Mouse (Mus musculus) kidney, postnatal 0 days (tissue): ENCODE measurements at regions not wholly inside any gene's neighbourhood (a gene's known extent, or its start where the extent isn't known, plus 50 kb on each side); places are given as distances from the start of the nearest gene placed in this dataset.
A peak's percentile ranks its signal among the peaks of the same experiment; 100 is the strongest.

Source experiments
- ATAC-seq: fragments of 200-750 bp; cut with Nextera tagmentation; replicated peaks from 2 replicates; pipeline ENCODE4 v1.8.0; 2017; ENCODE audit warnings: low read depth, moderate number of reproducible peaks, moderate TSS enrichment, moderate library complexity; ENCODE audit not compliant: low FRiP score
- DNase-seq: peaks from one replicate; pipeline ENCODE4 v3.0.0-alpha.2; 2016; ENCODE audit warnings: low spot score
- H3K27ac ChIP-seq: fragments of 300-500 bp; sonication (generic); 2 replicates; pipeline ENCODE4 v1.5.1; 2014; ENCODE audit warnings: mild to moderate bottlenecking
- H3K27me3 ChIP-seq: fragments of 300-500 bp; sonication (generic); 2 replicates; pipeline ENCODE4 v1.6.1; 2014; ENCODE audit warnings: low read length, mixed read lengths; ENCODE audit not compliant: insufficient read depth
- H3K36me3 ChIP-seq: fragments of 300-500 bp; sonication (generic); 2 replicates; pipeline ENCODE4 v1.6.1; 2014; ENCODE audit warnings: low read length, mixed read lengths; ENCODE audit not compliant: insufficient read depth
- H3K4me1 ChIP-seq: fragments of 300-500 bp; sonication (generic); replicated peaks from 2 replicates; pipeline ENCODE4 v1.6.1; 2014; ENCODE audit warnings: antibody characterized with exemption, low read length, mixed read lengths; ENCODE audit not compliant: insufficient read depth
- H3K4me2 ChIP-seq: fragments of 300-500 bp; sonication (generic); 2 replicates; pipeline ENCODE4 v1.6.1; 2014; ENCODE audit warnings: mild to moderate bottlenecking, low read length, moderate library complexity, mixed read lengths
- H3K4me3 ChIP-seq: fragments of 300-500 bp; sonication (generic); replicated peaks from 2 replicates; pipeline ENCODE4 v1.5.1; 2014; ENCODE audit warnings: low read depth, low read length
- H3K9ac ChIP-seq: fragments of 300-500 bp; sonication (generic); 2 replicates; pipeline ENCODE4 v1.6.1; 2014; ENCODE audit warnings: low read depth, low read length
- H3K9me3 ChIP-seq: fragments of 300-500 bp; sonication (generic); replicated peaks from 2 replicates; pipeline ENCODE4 v1.6.1; 2016; ENCODE audit warnings: low read length, inconsistent platforms, mixed read lengths
- CTCF ChIP-seq: IDR thresholded peaks from 2 replicates; pipeline ENCODE4 v1.5.1; 2016; ENCODE audit warnings: antibody characterized with exemption, low read depth, mild to moderate bottlenecking, moderate library complexity
- WGBS: fragments of 180-500 bp; shearing (Covaris S2); extraction: QIAGEN DNeasy Blood & Tissue Kit; methylation state at CpG from one replicate; pipeline ENCODE4 v1.1.7; 2014; 5-methylcytosine and 5-hydroxymethylcytosine counted together

GRCm38 (mm10) chr13:15366437-15366836 is 96.6 kb upstream of the Gli3 start:
- no peak overlapping the region for H3K9ac ChIP-seq
- TF ChIP-seq CTCF: no peak
- H3K36me3 ChIP-seq: no peaks in the 10 kb centered on the region
- ATAC-seq (no peak), DNase-seq (no peak)
- 92% methylated on average over 2 of the region's 2 CpGs for WGBS
- H3K9me3 ChIP-seq: no peaks in the 10 kb centered on the region
- H3K4me1 ChIP-seq: no peaks in the 10 kb centered on the region
- no peak overlapping the region for H3K4me3 ChIP-seq
- no peaks in the 10 kb centered on the region for H3K27me3 ChIP-seq
- no peak overlapping the region for H3K27ac ChIP-seq
- no peak overlapping the region for H3K4me2 ChIP-seq

DNA sequence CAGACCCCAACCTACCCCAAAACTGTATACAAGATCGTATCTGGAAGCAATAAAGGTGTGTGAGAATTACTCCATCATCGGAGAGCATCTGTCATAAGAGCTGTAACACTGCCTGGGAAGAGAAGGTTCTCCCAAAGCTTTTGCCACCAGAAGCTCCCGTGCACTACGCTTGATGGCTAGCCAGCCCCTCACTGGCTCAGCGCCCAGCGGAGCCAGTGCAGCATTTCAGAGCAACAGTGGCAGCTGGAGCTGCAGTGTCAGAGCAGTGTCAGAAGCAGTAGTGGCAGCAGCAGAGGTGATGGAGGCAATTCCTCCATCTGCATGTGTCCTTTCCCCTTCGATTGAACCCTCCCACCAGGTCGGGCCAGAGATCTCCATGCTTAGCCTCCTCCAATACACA is 83.0 kb upstream of the Gli3 start:
- H3K36me3 ChIP-seq: no peaks in the 10 kb centered on the region
- ATAC-seq (no peak), DNase-seq (no peak)
- no peak overlapping the region for H3K4me2 ChIP-seq
- H3K4me3 ChIP-seq: no peak overlapping the region
- no peaks in the 10 kb centered on the region for H3K27me3 ChIP-seq
- no peak overlapping the region for H3K27ac ChIP-seq
- no peaks in the 10 kb centered on the region for H3K4me1 ChIP-seq
- H3K9me3 ChIP-seq: no peaks in the 10 kb centered on the region
- WGBS: 71% methylated on average over 8 of the region's 8 CpGs
- no peak for TF ChIP-seq CTCF
- H3K9ac ChIP-seq: no peak overlapping the region

DNA sequence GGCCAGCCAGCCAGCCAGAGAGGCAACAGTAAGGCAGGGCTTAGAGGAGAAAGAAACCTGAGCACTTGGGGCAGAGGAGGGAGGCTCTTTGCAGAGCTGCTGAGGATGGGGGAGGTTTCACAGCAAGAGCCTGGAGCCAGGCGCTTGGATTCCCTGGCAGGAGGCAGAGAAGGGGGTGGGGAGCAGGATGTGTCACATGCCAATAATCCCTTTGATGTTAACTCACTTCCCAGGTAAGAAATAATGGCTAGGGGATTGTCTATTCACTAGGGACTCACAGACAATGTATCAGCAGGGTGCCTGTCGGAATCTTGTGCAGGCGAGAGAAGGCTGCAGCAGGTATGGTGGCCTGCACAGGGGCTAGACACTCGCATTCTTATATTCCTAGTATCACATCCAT is 67.8 kb upstream of the Gli3 start:
- Histone ChIP-seq H3K4me1 (no peaks in the 10 kb centered on the region), H3K9ac (no peak overlapping the region), H3K4me3 (no peak overlapping the region), H3K9me3 (no peaks in the 10 kb centered on the region), H3K4me2 (no peak overlapping the region), H3K36me3 (no peaks in the 10 kb centered on the region), H3K27me3 (no peaks in the 10 kb centered on the region), H3K27ac (no peak overlapping the region)
- peak; percentile 65 for DNase-seq
- TF ChIP-seq CTCF: no peak
- peak; percentile 66 for ATAC-seq
- 22% methylated on average over 4 of the region's 4 CpGs for WGBS

GRCm38 (mm10) chr13:15395694-15396093 is 67.3 kb upstream of the Gli3 start:
- H3K9me3 ChIP-seq: no peaks in the 10 kb centered on the region
- DNase-seq (no peak), ATAC-seq (no peak)
- no peak overlapping the region for H3K9ac ChIP-seq
- H3K4me3 ChIP-seq: no peak overlapping the region
- no peak for TF ChIP-seq CTCF
- 30% methylated on average over 7 of the region's 7 CpGs for WGBS
- H3K27me3 ChIP-seq: no peaks in the 10 kb centered on the region
- no peaks in the 10 kb centered on the region for H3K4me1 ChIP-seq
- no peak overlapping the region for H3K27ac ChIP-seq
- H3K4me2 ChIP-seq: no peak overlapping the region
- H3K36me3 ChIP-seq: no peaks in the 10 kb centered on the region

DNA sequence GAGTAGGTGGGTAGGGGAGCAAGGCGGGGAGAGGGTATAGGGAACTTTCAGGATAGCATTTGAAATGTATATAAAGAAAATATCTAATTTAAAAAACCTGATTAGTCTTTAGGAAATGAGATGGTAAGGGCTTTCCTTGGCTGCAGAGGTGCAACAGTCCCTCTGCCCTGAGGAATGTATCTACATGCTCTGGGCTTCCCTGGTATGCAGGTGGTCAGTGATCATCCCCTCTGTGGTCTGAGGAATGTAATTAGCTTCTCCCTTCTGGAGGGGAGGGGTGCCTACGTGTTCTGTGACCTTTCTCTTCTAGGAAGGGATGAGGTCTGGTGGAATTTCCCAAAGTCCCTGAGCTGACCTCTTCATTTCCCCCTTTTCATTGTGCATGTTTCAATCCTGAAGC is 64.4 kb upstream of the Gli3 start:
- no peak overlapping the region for H3K27ac ChIP-seq
- H3K4me2 ChIP-seq: no peak overlapping the region
- no peaks in the 10 kb centered on the region for H3K4me1 ChIP-seq
- ATAC-seq (no peak), DNase-seq (no peak)
- no peaks in the 10 kb centered on the region for H3K27me3 ChIP-seq
- no peak overlapping the region for H3K9ac ChIP-seq
- WGBS: 68% methylated on average over 2 of the region's 2 CpGs
- H3K4me3 ChIP-seq: no peak overlapping the region
- no peak for TF ChIP-seq CTCF
- no peaks in the 10 kb centered on the region for H3K36me3 ChIP-seq
- no peaks in the 10 kb centered on the region for H3K9me3 ChIP-seq
